Mouse (Mus musculus) neural tube, embryonic 15.5 days (tissue): ENCODE results near the gene Lrrc56. TPM values are rescaled to one million over a fixed set of nuclear protein-coding genes. Genes with fewer than 3 reads are reported as not detected.

ENCODE experiments used
- ATAC-seq: fragments of 200-750 bp; cut with Nextera tagmentation; 2 replicates; pipeline ENCODE4 v1.8.0; 2017; ENCODE audit warnings: mild to moderate bottlenecking, moderate TSS enrichment, moderate library complexity; ENCODE audit not compliant: low FRiP score
- H3K27ac ChIP-seq: fragments of 300-500 bp; sonication (generic); replicated peaks from 2 replicates; pipeline ENCODE4 v1.5.1; 2015; ENCODE audit warnings: mild to moderate bottlenecking, inconsistent platforms
- H3K27me3 ChIP-seq: fragments of 300-500 bp; sonication (generic); replicated peaks from 2 replicates; pipeline ENCODE4 v1.6.1; 2015; ENCODE audit warnings: inconsistent platforms
- H3K36me3 ChIP-seq: fragments of 300-500 bp; sonication (generic); 2 replicates; pipeline ENCODE4 v1.6.1; 2015; ENCODE audit warnings: inconsistent platforms
- H3K4me1 ChIP-seq: fragments of 300-500 bp; sonication (generic); 2 replicates; pipeline ENCODE4 v1.6.1; 2015; ENCODE audit warnings: inconsistent platforms
- H3K4me2 ChIP-seq: fragments of 300-500 bp; sonication (generic); 2 replicates; pipeline ENCODE4 v1.6.1; 2015; ENCODE audit warnings: inconsistent platforms, mild to moderate bottlenecking, moderate library complexity
- H3K4me3 ChIP-seq: fragments of 300-500 bp; sonication (generic); replicated peaks from 2 replicates; pipeline ENCODE4 v1.5.1; 2015; ENCODE audit warnings: mild to moderate bottlenecking, inconsistent platforms
- H3K9ac ChIP-seq: fragments of 300-500 bp; sonication (generic); replicated peaks from 2 replicates; pipeline ENCODE4 v1.6.1; 2015; ENCODE audit warnings: mild to moderate bottlenecking, inconsistent platforms
- H3K9me3 ChIP-seq: fragments of 300-500 bp; sonication (generic); replicated peaks from 2 replicates; pipeline ENCODE4 v1.6.1; 2016; ENCODE audit warnings: inconsistent platforms
- WGBS: fragments of 180-500 bp; shearing (Covaris S2); methylation state at CpG from one replicate; pipeline ENCODE4 v1.1.7; 2015; ENCODE audit warnings: mixed read lengths; 5-methylcytosine and 5-hydroxymethylcytosine counted together
- polyA plus RNA-seq: library from polyadenylated mRNA; unstranded; fragments of >200 nt; fragmentation: Nextera tagmentation; extraction: Ambion mirVana; gene quantifications from 2 replicates; pipeline ENCODE4 v1.2.1, GENCODE M21; 2015

The Lrrc56 gene
- polyA plus RNA-seq, 1 experiment from 2014 or later: 9.0 TPM

DNA sequence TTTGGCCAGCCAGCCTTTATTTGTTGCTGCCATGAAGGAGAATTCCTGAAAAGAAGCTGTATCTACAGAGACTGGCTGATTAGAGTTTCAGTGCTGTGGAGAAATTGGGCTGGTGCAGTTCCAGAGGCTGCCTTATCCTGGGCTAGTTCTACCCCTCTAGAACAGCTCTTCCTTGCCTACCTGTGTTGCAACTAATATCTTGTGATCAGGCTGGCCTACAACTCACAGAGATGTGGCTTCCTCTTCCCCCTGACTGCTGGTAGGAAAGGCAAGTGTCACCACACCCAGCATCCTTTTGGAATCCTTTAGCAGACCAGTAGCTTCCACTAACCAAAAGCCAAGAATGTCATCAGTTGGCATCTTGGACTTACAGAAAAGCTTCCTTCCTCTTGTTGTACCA, 24.1 kb upstream of the Lrrc56 start:
- Histone ChIP-seq H3K27me3 (no peaks in the 10 kb centered on the region), H3K4me3 (no peak overlapping the region), H3K9ac (0 out of 2 replicates have a peak overlapping the region, but pooled peaks have one; percentile 2), H3K36me3 (peaks cover 7% of the 10 kb centered on the region; the same call in 1 of the 2 replicates), H3K4me1 (peaks cover 26% of the 10 kb centered on the region), H3K27ac (no peak overlapping the region), H3K9me3 (no peaks in the 10 kb centered on the region), H3K4me2 (no peak overlapping the region)
- ATAC-seq: no peak

DNA sequence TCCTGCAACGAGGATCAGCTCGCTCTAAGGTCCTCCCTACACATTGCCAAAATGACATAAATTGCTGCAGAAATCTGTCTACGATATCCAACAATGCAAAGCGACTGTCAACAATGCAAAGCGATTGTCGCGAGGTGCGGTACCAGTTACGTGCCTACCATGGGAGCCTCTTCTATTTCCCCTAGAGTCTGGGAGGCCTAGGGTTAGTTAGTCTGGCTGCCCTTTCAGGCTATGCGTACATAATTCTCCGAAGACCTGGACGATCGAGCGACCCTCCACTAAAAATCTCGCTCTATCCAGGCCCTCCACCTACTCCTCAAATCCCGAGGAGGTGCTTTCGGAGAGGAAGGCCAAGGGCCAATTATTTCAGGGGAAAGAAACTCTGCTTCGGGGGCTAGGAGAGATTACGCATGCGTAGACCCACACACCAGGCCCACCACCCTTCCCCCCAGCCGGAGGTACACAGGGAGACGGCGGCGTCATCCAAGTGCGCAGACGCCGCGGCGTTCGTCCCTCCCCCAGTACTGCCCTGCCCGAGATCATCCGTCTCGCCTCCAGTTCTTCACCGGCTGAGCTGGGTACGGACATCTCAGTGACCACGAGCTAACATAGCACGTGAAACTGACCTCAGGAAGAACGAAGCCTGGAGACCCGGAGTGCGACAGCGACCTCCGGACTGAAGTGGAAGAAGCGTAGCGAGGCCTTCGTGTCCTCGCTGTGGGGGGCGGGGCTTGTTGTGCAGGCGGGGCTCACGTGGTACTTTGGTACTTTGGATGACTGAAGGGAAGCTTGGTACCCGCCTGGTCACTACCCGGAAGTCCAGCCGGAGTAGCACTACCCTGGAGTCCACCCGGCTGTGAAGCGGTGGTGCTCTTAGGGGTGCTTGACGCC, 21.6 kb upstream of the Lrrc56 start, which contains the start of gene Rnh1:
Rnh1 (minus strand) TSS at position 742 of the 891 bp plus-strand sequence.
- ATAC-seq: peak; percentile 98
- H3K9me3 ChIP-seq: no peaks in the 10 kb centered on the region
- peak within 1 kb of the TSS; percentile 55 for H3K4me3 ChIP-seq
- peaks cover 29% of the 10 kb centered on the region for H3K4me1 ChIP-seq
- no peaks in the 10 kb centered on the region for H3K36me3 ChIP-seq
- no peaks in the 10 kb centered on the region for H3K27me3 ChIP-seq
- WGBS: 2% methylated on average over 55 of the region's 55 CpGs
- peak within 1 kb of the TSS; percentile 59 for H3K9ac ChIP-seq
- H3K27ac ChIP-seq: peak within 1 kb of the TSS; percentile 96
- H3K4me2 ChIP-seq: peak within 1 kb of the TSS; percentile 83

DNA sequence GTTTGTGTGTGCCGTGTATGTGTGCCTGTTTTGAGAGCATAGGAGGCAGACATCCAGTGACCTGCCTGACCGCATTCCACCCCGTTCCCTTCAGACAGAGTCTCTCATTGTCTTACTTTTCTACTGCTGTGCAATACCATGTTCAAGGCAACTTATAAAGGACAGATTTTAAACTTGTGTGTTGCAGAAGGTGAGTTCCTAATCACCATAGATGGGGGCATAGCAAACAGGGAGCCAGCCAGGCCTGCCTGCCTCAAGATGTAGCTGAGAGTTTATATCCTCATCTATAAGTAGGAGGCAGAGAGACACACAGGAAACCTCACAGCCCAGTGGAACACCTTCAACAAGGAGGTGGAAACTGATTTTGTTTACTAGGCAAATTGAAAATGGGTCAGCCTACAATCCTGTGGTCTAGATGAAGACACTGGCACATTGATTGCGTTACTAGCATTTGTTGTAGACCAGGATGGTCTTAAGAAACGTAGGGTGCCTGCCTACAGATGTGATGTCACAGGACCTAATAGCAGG, 20.6 kb upstream of the Lrrc56 start:
- Histone ChIP-seq H3K36me3 (no peaks in the 10 kb centered on the region), H3K9me3 (no peaks in the 10 kb centered on the region), H3K4me1 (peaks cover 20% of the 10 kb centered on the region), H3K4me2 (peak overlapping the region; percentile 83), H3K4me3 (peak overlapping the region; percentile 55), H3K9ac (peak overlapping the region; percentile 59), H3K27ac (peak overlapping the region; percentile 96), H3K27me3 (no peaks in the 10 kb centered on the region)
- WGBS: 84% methylated on average over 5 of the region's 5 CpGs
- no peak for ATAC-seq

DNA sequence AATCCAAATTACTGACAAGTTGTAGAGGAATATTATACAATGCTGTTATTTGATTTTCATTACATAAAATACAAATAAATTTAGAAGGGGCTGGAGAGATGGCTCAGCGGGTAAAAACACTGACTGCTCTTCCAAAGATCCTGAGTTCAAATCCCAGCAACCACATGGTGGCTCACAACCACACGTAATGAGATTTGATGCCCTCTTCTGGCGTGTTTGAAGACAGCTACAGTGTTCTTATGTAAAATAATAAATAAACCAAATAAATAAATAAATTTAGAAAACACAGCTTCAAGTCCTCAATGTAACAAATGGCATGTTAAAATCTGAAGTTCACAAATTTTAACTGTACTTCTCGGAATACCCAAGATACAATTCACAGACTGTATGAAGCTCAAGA, 18.9 kb upstream of the Lrrc56 start:
- H3K9ac ChIP-seq: no peak overlapping the region
- H3K9me3 ChIP-seq: no peaks in the 10 kb centered on the region
- H3K4me3 ChIP-seq: no peak overlapping the region
- no peak overlapping the region for H3K4me2 ChIP-seq
- H3K4me1 ChIP-seq: peaks cover 13% of the 10 kb centered on the region
- ATAC-seq: no peak
- 91% methylated on average over 4 of the region's 4 CpGs for WGBS
- H3K27ac ChIP-seq: no peak overlapping the region
- H3K36me3 ChIP-seq: no peaks in the 10 kb centered on the region
- H3K27me3 ChIP-seq: no peaks in the 10 kb centered on the region

DNA sequence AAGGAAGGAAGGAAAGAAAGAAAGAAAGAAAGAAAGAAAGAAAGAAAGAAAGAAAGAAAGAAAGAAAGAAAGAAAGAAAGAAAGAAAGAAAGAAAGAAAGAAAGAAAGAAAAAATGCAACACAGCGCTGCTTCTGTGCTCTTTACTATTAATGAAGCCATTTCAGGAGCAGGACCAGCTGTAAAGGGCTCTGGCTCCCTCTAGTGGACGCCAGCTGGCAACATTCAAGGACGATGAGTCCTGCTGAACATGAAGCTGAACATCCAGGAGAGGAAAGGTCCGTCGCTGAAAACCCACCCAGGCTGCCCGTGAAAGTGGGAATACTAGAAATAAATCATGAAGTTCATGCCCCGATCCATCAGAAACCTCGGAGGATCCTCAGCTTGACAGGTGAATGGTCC, 17.8 kb upstream of the Lrrc56 start:
- peaks cover 13% of the 10 kb centered on the region for H3K4me1 ChIP-seq
- no peak overlapping the region for H3K4me3 ChIP-seq
- 2% methylated on average over 8 of the region's 8 CpGs for WGBS
- H3K27ac ChIP-seq: no peak overlapping the region
- peak overlapping the region; percentile 6; the same call in 1 of the 2 replicates for H3K4me2 ChIP-seq
- no peaks in the 10 kb centered on the region for H3K36me3 ChIP-seq
- no peak for ATAC-seq
- no peak overlapping the region for H3K9ac ChIP-seq
- H3K9me3 ChIP-seq: no peaks in the 10 kb centered on the region
- no peaks in the 10 kb centered on the region for H3K27me3 ChIP-seq

DNA sequence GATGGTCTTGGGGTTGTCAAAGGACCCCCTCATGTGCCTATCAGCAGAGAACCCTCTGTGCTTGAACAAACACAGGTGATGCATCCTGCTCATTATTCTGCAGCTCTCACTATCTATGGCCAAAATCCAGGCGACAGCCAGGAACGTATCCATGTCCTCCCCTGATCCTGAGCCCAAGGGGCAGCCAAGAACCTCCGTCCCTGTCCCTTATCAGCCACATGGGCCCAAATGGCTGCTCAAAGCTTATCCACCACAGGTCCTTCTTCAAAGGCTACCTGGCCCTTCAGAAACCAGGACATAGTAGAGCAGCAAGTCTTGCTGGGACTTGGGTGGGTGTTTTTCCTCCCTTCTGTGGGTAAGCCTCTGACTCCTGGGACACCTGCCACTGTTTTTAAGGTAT, 5.8 kb upstream of the Lrrc56 start:
- peaks cover 36% of the 10 kb centered on the region for H3K36me3 ChIP-seq
- H3K27ac ChIP-seq: no peak overlapping the region
- H3K9me3 ChIP-seq: no peaks in the 10 kb centered on the region
- no peak overlapping the region for H3K9ac ChIP-seq
- no peaks in the 10 kb centered on the region for H3K27me3 ChIP-seq
- peaks cover 15% of the 10 kb centered on the region for H3K4me1 ChIP-seq
- H3K4me3 ChIP-seq: no peak overlapping the region
- no peak for ATAC-seq
- WGBS: 88% methylated on average over 3 of the region's 3 CpGs
- H3K4me2 ChIP-seq: no peak overlapping the region

DNA sequence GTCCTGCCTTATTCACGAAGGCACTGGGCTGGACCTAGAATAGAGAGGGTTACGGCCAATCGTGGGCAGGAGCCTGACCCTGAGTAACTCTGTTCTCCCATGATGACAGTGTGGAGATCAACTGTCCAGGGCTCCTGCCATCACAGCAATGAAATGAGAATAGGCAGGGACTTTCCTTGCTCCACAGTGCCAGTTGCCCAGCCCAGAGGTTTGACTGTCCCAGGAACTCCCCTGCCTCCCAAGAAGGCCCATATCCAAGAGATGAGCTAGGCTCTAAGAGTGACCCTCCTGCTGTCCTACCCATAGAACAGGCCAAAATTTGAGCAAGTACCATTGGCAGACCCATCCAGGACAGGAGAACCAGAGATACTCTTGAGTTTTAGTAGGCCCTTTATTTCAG, 5.2 kb upstream of the Lrrc56 start:
- peaks cover 36% of the 10 kb centered on the region for H3K36me3 ChIP-seq
- 93% methylated on average over 3 of the region's 3 CpGs for WGBS

DNA sequence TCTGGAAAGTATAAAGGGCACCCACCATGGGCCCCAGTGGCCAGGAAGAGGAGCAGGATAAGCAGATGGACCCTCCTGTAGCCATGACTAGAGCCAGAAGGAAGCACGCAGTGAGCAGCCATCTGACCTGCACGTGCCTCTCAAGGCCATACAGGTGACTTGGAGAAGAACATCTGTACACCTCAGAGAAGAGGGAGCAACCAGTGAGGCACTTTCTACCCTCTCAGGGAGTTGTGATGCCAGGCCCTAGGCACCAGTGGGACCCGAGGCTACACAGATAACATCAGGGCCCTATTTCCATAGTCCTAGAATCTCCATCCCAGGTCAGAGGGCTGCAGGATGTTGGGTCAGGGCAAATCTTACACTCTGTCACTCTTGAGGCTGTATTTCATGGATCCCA, 3.7 kb upstream of the Lrrc56 start:
- H3K36me3 ChIP-seq: peaks cover 36% of the 10 kb centered on the region

More for the DNA sequence above, 5.2 kb upstream of the Lrrc56 start:
- no peak for ATAC-seq
- Histone ChIP-seq H3K9me3 (no peaks in the 10 kb centered on the region), H3K4me1 (peaks cover 16% of the 10 kb centered on the region), H3K4me2 (no peak overlapping the region), H3K4me3 (no peak overlapping the region), H3K27ac (no peak overlapping the region), H3K9ac (no peak overlapping the region), H3K27me3 (no peaks in the 10 kb centered on the region)

DNA sequence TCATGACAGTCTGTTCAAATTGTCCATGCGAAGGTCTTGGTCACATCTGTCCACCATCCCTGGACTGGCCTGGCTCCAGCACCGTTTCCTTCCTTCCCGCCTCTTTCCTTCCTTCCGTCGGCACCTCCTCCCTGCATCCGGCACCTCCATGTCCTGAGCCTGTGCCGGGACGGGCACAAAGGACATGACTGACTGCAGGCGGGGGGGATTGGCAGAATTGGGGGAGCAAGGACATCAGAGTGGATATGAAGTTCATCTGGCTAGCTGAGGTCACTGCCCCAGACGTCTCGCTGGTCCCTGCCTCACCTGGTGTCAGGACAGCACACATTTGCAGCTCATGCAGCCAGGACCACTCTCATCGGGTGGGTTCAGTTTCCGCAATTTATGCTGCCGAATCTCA, 2.9 kb upstream of the Lrrc56 start:
- Histone ChIP-seq H3K9me3 (no peaks in the 10 kb centered on the region), H3K27ac (no peak overlapping the region), H3K27me3 (no peaks in the 10 kb centered on the region), H3K4me1 (peaks cover 33% of the 10 kb centered on the region), H3K36me3 (peaks cover 36% of the 10 kb centered on the region), H3K4me2 (no peak overlapping the region), H3K9ac (no peak overlapping the region), H3K4me3 (no peak overlapping the region)
- whole genome bisulfite sequencing: 89% methylated on average over 14 of the region's 14 CpGs
- no peak for ATAC-seq

More for the DNA sequence above, 3.7 kb upstream of the Lrrc56 start:
- H3K9me3 ChIP-seq: no peaks in the 10 kb centered on the region
- no peak overlapping the region for H3K9ac ChIP-seq
- ATAC-seq: no peak
- H3K27ac ChIP-seq: no peak overlapping the region
- no peak overlapping the region for H3K4me3 ChIP-seq
- peaks cover 27% of the 10 kb centered on the region for H3K4me1 ChIP-seq
- H3K27me3 ChIP-seq: no peaks in the 10 kb centered on the region
- 97% methylated on average over 3 of the region's 3 CpGs for WGBS
- H3K4me2 ChIP-seq: no peak overlapping the region

DNA sequence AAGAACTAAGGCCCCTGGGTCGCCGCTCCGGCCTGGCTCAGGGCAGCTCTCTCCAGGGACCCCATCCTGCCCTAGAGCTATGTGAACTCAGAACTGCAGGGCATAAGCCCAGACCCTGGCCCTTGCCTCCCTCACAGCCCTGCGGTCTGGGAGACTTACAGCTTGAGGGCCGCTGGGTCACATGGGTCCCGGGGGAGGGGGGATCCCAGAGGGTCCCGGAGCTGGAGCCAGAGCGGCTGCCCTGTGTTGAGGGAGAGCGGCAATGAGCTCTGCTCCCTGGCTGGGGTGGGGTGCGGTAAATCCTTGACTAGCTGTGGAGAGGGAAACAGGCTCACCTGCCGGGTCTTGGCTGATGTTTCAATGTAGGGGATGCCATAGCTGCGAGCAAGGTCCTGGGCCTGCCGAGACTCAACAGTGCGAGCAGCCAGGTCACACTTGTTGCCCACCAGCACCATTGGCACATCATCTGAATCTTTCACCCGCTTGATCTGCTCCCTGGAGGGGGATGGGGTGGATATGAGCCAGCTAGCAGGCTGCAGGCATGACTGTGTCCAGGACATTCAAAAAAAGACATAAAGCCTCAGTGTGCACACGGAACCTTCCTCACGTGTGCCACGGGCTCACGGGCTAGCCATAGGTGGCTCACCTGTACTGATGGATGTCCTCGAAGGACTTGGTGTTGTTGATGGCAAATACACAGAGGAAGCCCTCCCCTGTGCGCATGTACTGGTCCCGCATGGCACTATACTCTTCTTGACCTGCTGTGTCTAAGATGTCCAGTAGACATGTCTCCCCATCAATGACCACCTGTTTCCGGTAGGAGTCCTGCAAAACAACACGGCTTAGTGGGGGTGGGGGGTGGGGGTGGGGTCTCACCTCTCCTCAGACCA, 1.9 kb upstream of the Lrrc56 start:
- H3K4me3 ChIP-seq: peak overlapping the region; percentile 86; the same call in 1 of the 2 replicates
- H3K4me2 ChIP-seq: peak overlapping the region; percentile 93
- no peak overlapping the region for H3K27ac ChIP-seq
- H3K27me3 ChIP-seq: no peaks in the 10 kb centered on the region
- peaks cover 36% of the 10 kb centered on the region for H3K36me3 ChIP-seq
- no peaks in the 10 kb centered on the region for H3K9me3 ChIP-seq
- H3K9ac ChIP-seq: peak overlapping the region; percentile 98; the same call in 1 of the 2 replicates
- peaks cover 33% of the 10 kb centered on the region for H3K4me1 ChIP-seq
- no peak for ATAC-seq
- 91% methylated on average over 24 of the region's 24 CpGs for WGBS

DNA sequence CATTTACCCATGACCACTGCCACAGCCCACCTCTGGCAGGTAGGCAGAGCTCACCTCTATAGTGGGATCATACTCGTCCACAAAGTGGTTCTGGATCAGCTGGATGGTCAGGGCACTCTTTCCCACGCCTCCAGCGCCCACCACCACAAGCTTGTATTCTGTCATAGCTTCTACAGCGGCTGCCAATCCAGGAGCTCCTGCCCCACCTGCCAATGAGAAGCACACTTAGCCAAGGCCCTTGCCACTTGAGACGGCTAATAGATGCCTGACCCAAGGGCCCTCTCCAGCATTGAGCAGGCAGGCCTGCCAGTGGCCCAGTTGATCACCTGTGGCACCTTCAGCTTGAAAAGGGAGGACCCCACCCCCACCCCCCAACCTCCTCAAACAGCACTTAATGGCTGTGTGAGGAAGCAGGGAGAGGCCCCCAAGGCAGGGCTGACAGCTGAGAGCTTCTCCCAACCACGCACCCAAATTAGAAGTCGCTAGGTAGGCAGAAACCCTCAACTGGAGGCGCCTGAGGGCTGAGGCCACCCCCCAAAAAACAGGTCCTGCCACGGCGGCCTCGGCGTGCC, 1.1 kb upstream of the Lrrc56 start:
- 30% methylated on average over 12 of the region's 12 CpGs for WGBS
- no peaks in the 10 kb centered on the region for H3K9me3 ChIP-seq
- no peak for ATAC-seq
- H3K36me3 ChIP-seq: peaks cover 36% of the 10 kb centered on the region
- peak overlapping the region; percentile 83 for H3K27ac ChIP-seq
- H3K4me2 ChIP-seq: peak overlapping the region; percentile 93
- peak overlapping the region; percentile 98 for H3K9ac ChIP-seq
- H3K4me3 ChIP-seq: peak overlapping the region; percentile 86
- H3K27me3 ChIP-seq: no peaks in the 10 kb centered on the region
- H3K4me1 ChIP-seq: peaks cover 33% of the 10 kb centered on the region
